Mouse (Mus musculus) frontal cortex, adult (tissue): ENCODE results near the gene Pkn1.

Experiments
- ATAC-seq: cut with Nextera tagmentation; 2 replicates; pipeline ENCODE4 v1.9.2; 2017; ENCODE audit warnings: mild to moderate bottlenecking, moderate library complexity, mixed read lengths; ENCODE audit not compliant: low TSS enrichment

Gene Pkn1

DNA sequence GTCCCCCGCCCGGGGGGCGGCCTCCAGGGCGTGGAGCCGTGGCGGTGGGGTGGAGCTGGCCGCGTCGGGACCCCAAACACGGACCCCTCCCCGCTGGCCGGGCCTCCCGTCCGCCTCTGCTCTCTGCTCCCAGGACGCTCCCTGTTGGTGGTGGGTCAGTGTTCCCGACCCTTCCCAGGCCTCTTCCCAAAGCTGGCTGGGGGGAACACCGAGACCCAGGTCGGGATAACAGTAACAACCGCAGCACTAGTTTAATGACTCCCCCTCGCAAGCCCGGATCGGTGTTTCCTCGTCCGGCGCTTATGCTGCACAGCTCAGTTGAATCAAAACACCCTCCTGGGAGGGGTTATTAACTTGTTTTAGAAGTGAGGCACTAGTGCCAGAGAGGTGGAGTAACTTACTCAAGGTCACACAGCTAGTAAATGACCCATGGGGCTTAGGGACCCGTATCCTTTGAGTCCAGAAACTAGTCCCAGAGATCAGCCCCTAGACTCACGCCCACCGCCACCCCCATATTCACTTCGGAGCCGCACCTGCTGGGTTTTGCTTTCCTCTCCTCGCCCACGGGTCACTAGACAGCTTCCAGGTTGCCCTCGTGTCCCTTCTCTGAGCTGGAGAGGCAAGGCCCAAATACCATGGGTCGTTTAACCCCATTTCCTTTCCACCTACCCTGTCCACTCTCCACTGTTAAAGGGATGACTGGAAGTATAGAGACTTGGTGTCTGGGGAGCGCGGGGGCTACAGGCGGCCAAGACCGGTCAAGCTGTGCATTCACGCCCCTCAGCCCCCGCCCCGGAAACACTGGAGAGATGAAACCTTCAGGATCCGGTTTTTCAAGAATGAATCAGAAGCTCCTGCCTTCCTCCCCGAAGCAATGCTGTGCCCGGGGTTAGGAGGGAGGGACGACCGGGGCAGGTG is 46.0 kb downstream of the Pkn1 start:
- ATAC-seq, result peak; percentile 1; the same call in 1 of the 2 replicates

DNA sequence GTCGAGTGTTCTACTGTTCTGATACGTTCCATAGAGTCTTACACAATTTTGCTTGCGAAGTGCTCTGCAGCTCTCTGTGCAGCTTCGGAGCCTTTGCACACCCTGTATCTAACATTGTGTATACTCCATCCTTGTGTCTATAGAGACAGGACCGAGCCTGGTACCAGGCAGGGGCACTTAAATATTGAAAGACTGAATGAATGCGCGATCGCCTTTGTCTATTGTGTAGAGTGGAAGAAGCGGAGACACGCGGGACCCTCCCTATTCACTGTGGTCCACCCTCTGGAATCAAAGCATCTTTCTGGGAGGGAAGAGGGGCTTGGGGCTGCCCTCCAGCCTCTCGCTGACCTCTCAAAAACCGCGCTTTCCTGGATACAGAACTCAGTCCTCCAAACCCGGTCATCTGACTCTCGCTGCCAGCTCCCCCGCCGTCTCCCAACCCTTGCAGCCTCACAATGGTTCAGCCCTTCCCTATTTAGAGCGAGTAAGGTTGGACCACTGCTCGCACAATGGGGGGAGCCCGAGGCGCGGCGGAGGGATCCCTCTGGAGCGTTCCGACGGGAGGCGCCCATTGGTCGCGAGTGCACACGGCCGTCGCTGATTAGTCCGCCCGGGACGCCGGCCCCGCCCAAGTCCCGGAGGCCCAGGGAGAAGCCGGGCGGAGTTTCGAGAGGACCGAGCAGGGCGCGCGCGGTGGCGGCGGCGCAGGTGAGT is 46.8 kb downstream of the Pkn1 start, which contains the start of gene Gipc1:
TSS of gene Gipc1 (plus strand) at position 648 of the 714 bp plus-strand sequence.
- peak; percentile 92 for ATAC-seq

DNA sequence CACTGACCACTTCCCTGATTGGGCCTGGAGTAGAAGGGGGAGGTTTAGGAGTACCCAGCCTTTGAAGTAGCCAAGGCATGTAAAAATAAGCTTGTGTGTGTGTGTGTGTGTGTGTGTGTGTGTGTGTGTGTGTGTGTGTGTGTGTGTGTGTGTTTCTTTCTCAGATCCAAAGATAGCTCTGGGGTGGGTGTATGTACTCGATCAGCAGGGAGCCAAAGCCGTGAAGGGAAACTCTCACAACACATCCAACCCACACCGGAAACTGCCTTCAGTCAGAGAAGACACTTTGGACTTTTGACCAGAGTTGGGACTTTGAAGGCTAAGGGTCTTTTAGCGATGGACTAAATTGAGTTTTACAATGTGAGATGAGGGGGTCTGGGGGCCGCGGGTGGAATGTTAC is 49.3 kb downstream of the Pkn1 start:
- ATAC-seq, result no peak

DNA sequence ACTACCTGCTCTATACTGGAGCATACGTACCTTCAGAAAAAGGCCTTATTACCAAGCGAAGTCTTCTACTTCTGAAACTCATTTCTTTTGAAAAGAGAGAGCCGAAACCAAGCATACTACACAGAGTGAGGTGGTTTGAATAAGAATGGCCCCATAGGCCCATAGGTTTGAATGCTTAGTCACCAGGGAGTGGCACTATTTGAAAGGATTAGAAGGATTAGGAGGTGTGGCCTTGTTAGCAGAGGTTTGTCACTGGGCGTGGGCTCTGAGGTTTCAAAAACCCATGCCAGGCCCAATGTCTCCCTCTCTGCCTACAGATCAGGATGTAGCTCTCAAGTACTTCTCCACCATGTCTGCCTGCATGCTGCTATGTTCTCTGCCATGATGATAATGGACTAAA is 50.9 kb downstream of the Pkn1 start:
- no peak for ATAC-seq

DNA sequence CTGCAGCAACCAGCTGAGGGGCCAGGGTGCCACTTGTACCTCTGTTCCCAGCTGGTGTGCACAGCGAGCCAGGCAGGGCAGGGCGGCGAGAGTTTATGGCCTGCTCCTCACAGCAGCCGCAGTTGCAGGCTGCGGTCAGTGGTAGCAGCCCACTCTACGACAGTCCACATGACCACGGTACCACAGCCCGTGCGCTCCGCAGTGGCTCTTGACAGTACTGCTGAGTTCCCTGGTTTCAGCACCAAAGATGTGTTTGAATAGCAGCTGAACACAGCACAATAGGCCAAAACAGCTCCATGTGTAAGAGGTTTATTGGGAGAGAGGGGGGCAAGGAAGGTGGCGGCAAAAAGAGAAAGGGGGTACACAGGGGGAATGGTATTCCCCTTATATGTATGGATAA is 51.5 kb downstream of the Pkn1 start:
- ATAC-seq, result no peak

DNA sequence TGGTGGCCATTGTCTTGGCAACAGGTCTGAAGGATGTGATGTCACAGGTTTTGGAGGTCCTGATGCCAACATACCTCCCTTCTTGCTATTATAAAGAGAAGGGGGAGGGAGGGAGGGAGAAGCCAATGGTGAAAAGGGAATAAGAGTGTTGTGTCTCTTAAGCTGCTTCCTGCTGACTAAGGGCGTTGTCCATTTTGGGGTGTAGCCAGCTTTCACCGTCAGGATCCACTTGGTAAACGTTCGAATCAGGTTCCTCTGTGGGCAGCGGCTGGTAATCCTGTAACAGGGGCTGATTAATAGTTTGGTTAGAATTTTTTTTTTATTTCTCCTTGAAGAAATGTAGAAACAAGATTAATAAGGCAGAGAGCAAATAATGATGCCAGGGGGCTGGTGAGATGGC is 59.3 kb downstream of the Pkn1 start:
- no peak for ATAC-seq

DNA sequence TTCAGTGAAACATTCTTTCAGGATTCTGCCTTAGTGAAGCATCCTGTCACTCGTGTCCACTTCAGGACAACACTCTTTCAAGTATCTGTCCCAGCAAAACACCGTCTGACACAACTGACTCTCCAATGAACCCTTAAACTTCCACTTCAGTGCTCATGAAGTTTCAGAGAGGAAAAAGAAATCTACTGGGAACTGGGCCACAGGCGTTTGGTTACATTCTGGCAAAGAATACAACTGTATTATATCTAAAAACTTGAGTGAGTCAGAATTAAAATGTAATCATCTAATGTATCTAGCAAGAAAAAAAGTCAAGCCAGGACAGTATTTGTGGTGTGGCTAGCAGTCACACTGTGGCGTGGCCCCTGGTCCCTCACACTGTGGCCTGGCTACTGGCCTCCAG is 60.1 kb downstream of the Pkn1 start:
- no peak for ATAC-seq

DNA sequence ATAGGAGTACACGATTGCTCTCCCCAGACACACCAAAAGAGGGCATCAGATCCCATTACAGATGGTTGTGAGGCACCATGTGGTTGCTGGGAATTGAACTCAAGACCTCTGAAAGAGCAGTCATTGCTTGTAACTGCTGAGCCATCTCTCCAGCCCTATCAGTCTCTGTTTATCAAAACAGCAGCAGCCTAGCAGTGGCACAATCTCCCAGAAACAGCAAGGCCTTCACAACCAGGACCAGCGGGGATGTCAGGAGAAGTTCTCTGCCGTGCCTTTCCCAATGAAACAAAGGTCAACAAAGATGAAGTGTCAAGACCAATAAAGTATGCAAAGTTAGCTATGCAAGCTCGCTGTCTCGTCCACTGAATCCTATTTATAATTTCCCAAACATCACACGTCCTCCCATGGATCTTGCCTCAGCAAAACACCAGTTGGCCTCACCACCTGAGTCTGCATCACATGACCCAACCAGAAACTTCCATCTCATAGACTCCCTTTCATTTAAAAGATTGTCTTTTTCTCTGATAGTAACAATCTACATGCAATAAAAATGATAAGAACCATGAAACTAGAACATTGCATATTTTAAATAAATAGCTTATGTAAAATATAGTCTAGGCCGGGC is 66.8 kb downstream of the Pkn1 start:
- no peak for ATAC-seq

DNA sequence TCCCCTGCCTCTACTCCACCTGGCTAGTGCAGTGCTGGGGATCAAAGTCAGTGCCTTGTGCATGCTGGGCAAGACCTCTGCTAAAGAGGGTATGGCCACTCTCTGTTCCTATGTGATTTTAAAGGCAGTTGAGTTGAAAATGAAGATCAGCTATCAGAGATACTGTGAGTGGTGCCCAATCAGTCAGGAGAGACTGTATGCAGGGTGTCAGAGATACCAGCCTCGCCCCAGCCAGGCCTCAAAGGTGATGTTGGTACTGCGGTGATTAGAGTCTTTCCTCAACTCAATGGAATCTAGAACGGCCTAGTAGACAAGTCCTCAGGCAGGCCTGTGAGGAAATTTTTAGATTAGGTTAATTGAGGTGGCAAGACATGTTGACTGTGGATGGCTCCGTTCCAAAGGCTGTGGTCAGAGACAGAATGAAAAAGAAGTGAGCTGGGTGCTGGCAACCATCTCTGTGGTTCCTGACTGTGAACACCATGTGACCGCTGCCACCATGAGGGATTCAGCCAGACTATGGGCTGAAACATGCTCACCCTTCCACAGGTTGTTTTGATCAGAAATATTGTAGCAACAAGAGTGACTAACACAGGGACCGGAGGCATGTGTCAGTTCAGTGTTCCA is 73.2 kb downstream of the Pkn1 start:
- ATAC-seq, result no peak

DNA sequence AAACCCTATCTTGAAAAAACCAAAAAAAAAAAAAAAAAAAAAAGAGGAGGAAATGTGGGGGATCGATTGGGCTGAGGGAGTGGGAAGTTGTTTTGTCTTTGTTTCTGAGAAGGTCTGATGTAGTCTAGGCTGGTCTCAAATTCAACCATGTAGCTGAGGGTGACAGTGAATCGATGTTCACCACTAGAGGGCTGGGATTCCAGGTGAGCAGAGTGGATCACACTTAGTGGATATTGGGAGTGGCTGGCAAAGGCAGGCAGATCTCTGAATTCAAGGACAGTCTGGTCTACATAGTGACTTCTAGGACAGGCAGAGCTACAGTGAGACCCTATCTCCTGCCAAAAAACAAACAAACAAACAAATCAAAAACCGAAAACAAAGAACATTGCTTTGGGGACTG is 74.2 kb downstream of the Pkn1 start:
- no peak for ATAC-seq

DNA sequence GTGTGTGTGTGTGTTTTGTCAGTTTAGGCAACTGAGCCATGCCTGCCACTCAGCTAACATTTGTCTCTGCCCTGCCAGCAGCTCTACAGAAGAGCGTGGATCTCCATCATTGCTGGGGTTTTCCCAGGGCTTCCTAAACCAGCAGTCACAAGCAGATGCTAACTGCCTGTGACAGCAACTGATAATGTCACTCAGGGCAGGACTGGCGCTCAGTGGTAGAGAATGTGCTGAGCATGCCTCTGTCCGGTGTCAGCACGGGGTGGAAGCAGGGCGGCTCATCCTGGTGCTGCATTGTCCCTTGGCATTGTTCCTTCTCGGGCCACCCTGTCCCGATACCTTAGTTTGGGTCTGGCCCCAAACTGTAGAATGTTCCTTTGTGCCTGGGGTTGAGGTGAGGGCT is 75.4 kb downstream of the Pkn1 start:
- no peak for ATAC-seq

DNA sequence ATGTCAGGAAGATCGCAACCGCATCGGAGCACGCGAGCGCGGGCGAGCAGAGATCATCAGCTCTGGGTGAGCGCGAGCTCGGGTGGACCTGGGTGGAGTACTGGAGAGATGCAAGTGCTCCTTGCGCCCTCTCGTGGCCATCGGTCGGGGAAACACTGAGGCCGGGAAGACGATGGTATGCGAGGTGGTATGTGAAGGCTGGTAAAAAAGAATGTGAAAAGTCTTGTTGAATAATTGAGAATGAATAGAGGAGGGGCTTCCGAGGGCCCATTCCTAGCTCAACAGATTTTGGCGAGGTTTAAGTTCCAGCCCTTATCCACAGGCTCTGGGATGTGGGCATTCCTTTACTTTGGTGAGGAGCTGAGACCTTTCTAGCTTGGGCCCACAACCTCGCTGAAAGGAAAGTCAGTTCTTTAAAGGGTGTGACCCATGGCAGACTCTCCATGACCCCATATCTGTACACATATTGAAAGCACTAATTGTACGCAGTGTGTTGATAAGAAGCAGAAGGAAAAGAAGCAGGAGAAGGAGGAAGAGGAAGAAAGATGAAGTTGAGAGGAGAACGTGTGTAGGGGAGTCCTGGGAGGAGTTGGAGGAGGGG is 76.5 kb downstream of the Pkn1 start:
- ATAC-seq, result peak; percentile 92

DNA sequence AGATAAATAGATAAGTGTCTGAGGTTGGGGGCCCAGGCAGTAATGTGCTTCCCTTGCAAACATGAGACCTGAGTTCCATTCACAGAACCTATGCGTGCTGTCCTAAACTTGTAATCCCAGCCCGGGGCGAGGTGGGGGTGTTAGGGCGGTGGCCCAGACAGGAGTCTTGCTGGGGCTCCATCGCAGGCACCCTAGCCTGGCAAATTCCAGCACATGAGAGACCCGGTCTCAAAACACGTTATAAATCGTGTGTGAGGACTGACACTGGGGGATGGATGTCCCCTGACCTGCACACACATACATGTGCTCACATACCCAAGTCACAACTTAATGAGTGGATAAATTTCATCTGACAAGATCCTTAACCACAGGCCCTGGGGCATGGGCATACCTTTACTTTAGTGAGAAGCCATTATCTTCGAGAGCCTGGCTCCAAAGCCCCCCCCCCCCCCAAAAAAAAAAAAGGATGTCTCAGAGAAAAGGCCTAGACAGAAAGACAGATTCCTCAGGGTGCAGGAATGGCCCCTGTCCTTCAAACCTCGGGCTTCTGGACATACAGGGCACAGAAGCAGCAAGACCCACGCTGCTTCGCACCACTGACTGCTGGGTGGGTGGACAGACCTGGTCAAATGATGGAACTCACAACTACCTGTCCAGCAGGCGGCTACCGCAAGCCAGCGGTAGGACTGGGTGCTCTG is 77.1 kb downstream of the Pkn1 start:
- ATAC-seq, result 0 out of 2 replicates have a peak, but pooled peaks have one; percentile 1

DNA sequence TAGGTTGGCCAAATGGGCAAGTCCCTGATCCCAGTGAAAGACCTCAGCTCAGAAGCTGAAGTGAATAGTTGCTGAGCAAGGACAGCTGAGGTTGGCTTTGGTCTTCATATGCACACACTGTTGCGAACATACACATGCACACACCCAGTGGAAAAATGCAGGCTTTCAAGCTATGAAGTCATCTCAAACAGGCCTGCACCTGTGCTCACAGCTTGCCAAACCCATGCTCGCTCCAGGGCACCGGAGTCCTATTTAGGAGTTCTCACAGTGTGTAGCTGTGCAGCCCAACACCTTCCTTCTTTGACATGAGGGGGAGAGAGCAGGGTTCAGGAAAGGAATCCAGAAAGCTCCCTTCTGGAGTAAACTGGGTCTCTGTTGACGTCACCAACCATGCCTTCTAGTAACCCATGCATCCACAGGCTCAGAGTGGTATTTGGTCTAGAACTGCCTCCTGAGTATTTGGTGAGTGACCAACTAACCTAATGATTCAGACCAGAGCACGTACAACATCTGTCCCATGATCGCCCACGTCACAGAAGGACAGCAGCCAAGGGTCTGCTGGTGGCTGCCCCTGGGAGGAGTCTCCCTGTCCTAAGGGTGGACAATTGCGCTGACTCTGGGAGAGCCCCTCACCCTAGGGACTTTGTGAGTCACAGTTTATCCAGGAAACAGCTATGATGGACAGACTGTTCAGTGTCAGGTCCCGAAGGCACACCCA is 79.3 kb downstream of the Pkn1 start:
- no peak for ATAC-seq

DNA sequence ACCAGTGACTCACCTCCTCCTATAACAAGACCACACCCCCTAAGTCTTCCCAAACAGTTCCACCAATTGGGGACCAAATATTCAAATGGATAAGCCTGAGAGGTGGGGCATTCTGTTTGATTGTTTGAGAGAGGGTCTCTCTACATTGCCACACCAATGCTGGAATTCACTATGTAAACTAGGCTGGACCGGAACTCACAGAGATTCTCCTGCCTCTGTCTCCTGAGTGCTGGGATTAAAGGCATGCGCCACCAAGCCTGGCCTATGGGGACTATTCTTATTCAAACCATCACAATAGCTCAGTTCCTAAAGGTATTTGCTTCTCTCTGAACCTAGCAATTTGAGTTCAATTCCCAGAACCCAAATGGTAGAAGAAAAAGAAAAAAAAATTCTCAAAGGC is 80.4 kb downstream of the Pkn1 start:
- ATAC-seq, result no peak

DNA sequence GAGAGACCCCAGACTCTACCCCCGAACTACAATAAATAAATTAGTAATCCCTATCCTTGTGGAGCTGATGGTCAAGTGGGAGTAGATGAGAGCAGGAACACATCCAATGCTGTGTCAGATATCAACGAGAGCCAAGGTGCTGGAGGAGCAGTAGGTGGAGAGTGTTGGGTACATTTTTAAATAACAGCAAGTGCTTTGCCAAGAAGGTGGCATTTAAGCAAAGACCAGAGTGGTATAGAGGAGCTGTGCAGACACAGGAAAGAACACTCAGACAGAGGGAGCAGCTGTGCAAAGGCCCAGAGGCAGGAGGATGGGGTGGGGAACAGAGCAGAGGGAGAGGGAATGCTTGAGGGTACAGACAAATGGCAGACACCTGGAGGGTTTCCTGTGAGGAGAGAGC is 81.9 kb downstream of the Pkn1 start:
- ATAC-seq, result peak; percentile 82

DNA sequence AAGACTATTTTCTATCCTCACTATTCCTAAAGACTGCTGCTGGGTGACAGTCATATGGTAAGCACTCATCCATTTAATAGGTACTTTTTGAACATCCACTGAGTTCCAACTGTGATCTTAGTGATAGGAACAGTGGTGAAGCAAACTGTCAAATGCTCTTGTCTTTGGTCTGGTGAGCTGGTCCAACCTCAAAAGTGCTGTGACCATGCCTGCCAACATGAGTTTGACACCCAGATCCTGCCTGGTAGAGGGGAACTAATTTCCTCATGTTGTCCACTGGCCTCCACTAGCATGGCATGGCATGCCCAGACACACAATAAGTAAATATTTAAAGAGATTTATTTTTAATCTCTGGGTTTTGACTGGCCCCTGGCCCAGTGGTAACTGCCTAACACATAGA is 82.4 kb downstream of the Pkn1 start:
- no peak for ATAC-seq
